ENCODE assay signal across 22 mouse cellular contexts in the genomic region with DNA sequence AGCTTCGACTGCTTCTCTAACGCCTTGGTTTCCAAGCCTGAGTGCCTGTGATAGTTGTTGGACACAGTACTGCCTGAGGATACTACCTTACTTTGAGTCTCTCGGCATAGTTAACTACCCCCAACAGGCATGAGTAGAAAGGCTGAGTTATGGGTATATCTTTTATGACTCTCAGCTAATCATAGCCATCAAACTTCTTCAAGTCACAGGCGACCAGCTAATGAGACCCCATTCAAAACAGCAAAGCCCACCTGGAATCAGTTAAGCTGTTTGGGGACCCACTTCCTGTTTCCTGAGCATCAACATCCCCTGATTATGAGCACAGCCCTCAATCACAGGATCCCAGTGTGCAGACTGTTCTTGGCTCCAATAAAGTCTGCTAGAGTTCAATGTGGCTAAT.
DNase-seq lines count a peak whose midpoint lies in the region; ATAC-seq and TF ChIP-seq lines count a peak whose summit lies in the region.
"Had no signal": no experiment of that assay in that cellular context is flagged by ENCODE, and none has a peak within 500 bp of the region (broad histone marks: within the 10 kb centered on the region; RNA-seq: fewer than 3 reads in every experiment).

No protein-coding gene starts in this region.

- no peaks in the 10 kb centered on the region for H3K27me3 ChIP-seq in midbrain, embryonic 14.5 days (ENCODE audit: control insufficient read depth, insufficient read depth, low read length)
- no peaks in the 10 kb centered on the region for H3K27me3 ChIP-seq in midbrain, postnatal 0 days (ENCODE audit: insufficient read depth, low read length)
- no peaks in the 10 kb centered on the region for H3K27me3 ChIP-seq in lung, postnatal 0 days (replicated peaks; ENCODE audit: insufficient read depth, low read length)
- H3K27me3 ChIP-seq: embryonic facial prominence, embryonic 15.5 days; heart, embryonic 15.5 days; hindbrain, embryonic 15.5 days had no signal

- TF ChIP-seq EP300 in lung, postnatal 0 days (IDR thresholded peaks at IDR 0.05): no peak

- no peaks in the 10 kb centered on the region for H3K79me2 ChIP-seq in macrophage (ENCODE audit: inconsistent target)

- no peak overlapping the region for H3K4me2 ChIP-seq in midbrain, embryonic 14.5 days (ENCODE audit: low read length)
- no peak overlapping the region for H3K4me2 ChIP-seq in midbrain, postnatal 0 days (ENCODE audit: low read depth, low read length, poor library complexity, severe bottlenecking)
- H3K4me2 ChIP-seq in lung, postnatal 0 days (replicated peaks; ENCODE audit: low read depth, low read length): no peak overlapping the region
- H3K4me2 ChIP-seq: embryonic facial prominence, embryonic 15.5 days; heart, embryonic 11.5 days; heart, embryonic 15.5 days; hindbrain, embryonic 15.5 days had no signal

- peak; percentile 54 for DNase-seq in embryo, embryonic 11 days
- DNase-seq in embryo, embryonic 10 days (ENCODE audit: low spot score): no peak
- DNase-seq in midbrain, embryonic 14.5 days: no peak
- DNase-seq in midbrain, postnatal 0 days (ENCODE audit: low spot score): no peak
- DNase-seq in hindlimb bud, embryonic 11.5 days (ENCODE audit: extremely low spot score, low read depth, low spot score): peak; percentile 86
- DNase-seq in lung, postnatal 0 days (ENCODE audit: low spot score): no peak
- DNase-seq in c-Kit-positive CD71-positive TER-119-positive erythroid progenitor cells, embryonic 14.5 days (ENCODE audit: low spot score): no peak
- DNase-seq: adrenal gland, postnatal 10 days; cerebellum, adult 18-20 months; cerebellum, adult 9-11 months; cerebellum, postnatal 36 days; gastrocnemius, postnatal 36 days; heart, adult 11 months had no signal

- 96% methylated on average over 4 of the region's 4 CpGs for WGBS in midbrain, embryonic 14.5 days
- WGBS in midbrain, postnatal 0 days: 90% methylated on average over 4 of the region's 4 CpGs
- WGBS in macrophage (ENCODE audit: missing documents): 92% methylated on average over 4 of the region's 4 CpGs
- 84% methylated on average over 4 of the region's 4 CpGs for WGBS in lung, postnatal 0 days

- peak overlapping the region; percentile 64; the same call in 1 of the 2 replicates for H3K27ac ChIP-seq in midbrain, embryonic 14.5 days (replicated peaks; ENCODE audit: low read depth, low read length)
- no peak overlapping the region for H3K27ac ChIP-seq in midbrain, postnatal 0 days (ENCODE audit: low read depth, low read length)
- H3K27ac ChIP-seq in macrophage: peak overlapping the region; percentile 87; the same call in 1 of the 2 replicates
- H3K27ac ChIP-seq in lung, postnatal 0 days (ENCODE audit: low read length): no peak overlapping the region
- H3K27ac ChIP-seq: embryonic facial prominence, embryonic 15.5 days; heart, embryonic 15.5 days; hindbrain, embryonic 10.5 days; hindbrain, embryonic 15.5 days had no signal

- TF ChIP-seq CTCF in midbrain, postnatal 0 days (IDR thresholded peaks at IDR 0.05): no peak
- no peak for TF ChIP-seq CTCF in lung, postnatal 0 days (IDR thresholded peaks at IDR 0.05)

- no peaks in the 10 kb centered on the region for H3K36me3 ChIP-seq in midbrain, embryonic 14.5 days (ENCODE audit: control insufficient read depth, insufficient read depth, low read length)
- H3K36me3 ChIP-seq in midbrain, postnatal 0 days (ENCODE audit: insufficient read depth, low read length): no peaks in the 10 kb centered on the region
- H3K36me3 ChIP-seq in macrophage (ENCODE audit: inconsistent target): no peaks in the 10 kb centered on the region
- H3K36me3 ChIP-seq in lung, postnatal 0 days (ENCODE audit: insufficient read depth, low read length): no peaks in the 10 kb centered on the region
- H3K36me3 ChIP-seq: embryonic facial prominence, embryonic 15.5 days; heart, embryonic 15.5 days; hindbrain, embryonic 10.5 days; hindbrain, embryonic 15.5 days had no signal

- peaks cover 16% of the 10 kb centered on the region; the same call in 1 of the 2 replicates for H3K4me1 ChIP-seq in midbrain, embryonic 14.5 days (ENCODE audit: control insufficient read depth, insufficient read depth, low read length)
- no peaks in the 10 kb centered on the region for H3K4me1 ChIP-seq in midbrain, postnatal 0 days (ENCODE audit: insufficient read depth, low read length)
- H3K4me1 ChIP-seq in lung, postnatal 0 days (ENCODE audit: insufficient read depth, low read depth, low read length): no peaks in the 10 kb centered on the region
- H3K4me1 ChIP-seq: embryonic facial prominence, embryonic 15.5 days; heart, embryonic 15.5 days; hindbrain, embryonic 15.5 days had no signal

- no peak for ATAC-seq in midbrain, embryonic 14.5 days (ENCODE audit: low FRiP score, low TSS enrichment)
- no peak for ATAC-seq in midbrain, postnatal 0 days (ENCODE audit: low FRiP score)
- no peak for ATAC-seq in lung, postnatal 0 days
- ATAC-seq: inflammation-experienced regulatory T-cells, adult 6 months; intestine, postnatal 0 days had no signal

- H3K9ac ChIP-seq in midbrain, embryonic 14.5 days (replicated peaks; ENCODE audit: low read length): no peak overlapping the region
- no peak overlapping the region for H3K9ac ChIP-seq in midbrain, postnatal 0 days (replicated peaks; ENCODE audit: low read length, poor library complexity, severe bottlenecking)
- H3K9ac ChIP-seq in lung, postnatal 0 days (replicated peaks; ENCODE audit: low read depth): no peak overlapping the region
- H3K9ac ChIP-seq: embryonic facial prominence, embryonic 15.5 days; heart, embryonic 15.5 days; hindbrain, embryonic 15.5 days had no signal

- no peak overlapping the region for H3K4me3 ChIP-seq in midbrain, embryonic 14.5 days (replicated peaks; ENCODE audit: low read depth, low read length)
- no peak overlapping the region for H3K4me3 ChIP-seq in midbrain, postnatal 0 days (ENCODE audit: low read depth, low read length)
- H3K4me3 ChIP-seq in macrophage (ENCODE audit: inconsistent target): no peak overlapping the region
- H3K4me3 ChIP-seq in lung, postnatal 0 days (ENCODE audit: low read depth, low read length): no peak overlapping the region
- H3K4me3 ChIP-seq: embryonic facial prominence, embryonic 15.5 days; erythroblast, embryonic 14.5 days; heart, embryonic 15.5 days; hindbrain, embryonic 10.5 days; hindbrain, embryonic 15.5 days had no signal

- no peaks in the 10 kb centered on the region for H3K9me3 ChIP-seq in midbrain, embryonic 14.5 days (ENCODE audit: control insufficient read depth, low read length)
- no peaks in the 10 kb centered on the region for H3K9me3 ChIP-seq in midbrain, postnatal 0 days (ENCODE audit: low read length)
- H3K9me3 ChIP-seq in lung, postnatal 0 days (ENCODE audit: low read length): no peaks in the 10 kb centered on the region
- H3K9me3 ChIP-seq: embryonic facial prominence, embryonic 15.5 days; heart, embryonic 15.5 days; hindbrain, embryonic 10.5 days; hindbrain, embryonic 15.5 days had no signal

Comparison
In these comparisons a context has a peak if more than half of its experiments do, and no peak if none do; other contexts are left out.
1. DNase-seq: peak in embryo, embryonic 11 days (single experiment) and hindlimb bud, embryonic 11.5 days (single experiment); none in embryo, embryonic 10 days (single experiment), midbrain, embryonic 14.5 days (single experiment), midbrain, postnatal 0 days (single experiment), lung, postnatal 0 days (single experiment) and c-Kit-positive CD71-positive TER-119-positive erythroid progenitor cells, embryonic 14.5 days (single experiment).
2. H3K27ac ChIP-seq: peak in midbrain, embryonic 14.5 days (single experiment) and macrophage (single experiment); none in midbrain, postnatal 0 days (single experiment) and lung, postnatal 0 days (single experiment).